Mouse (Mus musculus): ENCODE data around the gene Scoc. TPM values are rescaled to one million over a fixed set of nuclear protein-coding genes. Genes with fewer than 3 reads are reported as not detected.

The Scoc gene
- total RNA-seq, 2 experiments from 2014 or later = 36.4 to 41.2 TPM

- no peak for DNase-seq
- intact Hi-C loops (cut with DNase I; ENCODE audit: low total_unique reads) = loop anchor here (10.0 kb wide), 1 partner anchor 144 kb away; no protein-coding TSS in a partner anchor
Observed at GRCm38 (mm10) chr8:83408496-83408895, 49.7 kb downstream of the Scoc start.

- DNase-seq = no peak
- intact Hi-C loops (cut with DNase I; ENCODE audit: low total_unique reads) = loop anchor here (10.0 kb wide), 1 partner anchor 142 kb away; no protein-coding TSS in a partner anchor
Observed at GRCm38 (mm10) chr8:83406836-83407235, 51.4 kb downstream of the Scoc start.

GRCm38 (mm10) chr8:83405548-83405947 lies 52.6 kb downstream of the Scoc start:
- intact Hi-C loops (cut with DNase I; ENCODE audit: low total_unique reads) = loop anchor here (10.0 kb wide), 1 partner anchor 141 kb away; no protein-coding TSS in a partner anchor
- DNase-seq = no peak

GRCm38 (mm10) chr8:83397726-83398125 lies 60.5 kb downstream of the Scoc start:
- intact Hi-C loops (cut with DNase I; ENCODE audit: low total_unique reads) = no loop called here
- no peak for DNase-seq

- no peak for DNase-seq
- intact Hi-C loops (cut with DNase I; ENCODE audit: low total_unique reads) = no loop called here
Observed at GRCm38 (mm10) chr8:83396680-83397079, 61.5 kb downstream of the Scoc start.

GRCm38 (mm10) chr8:83394325-83394724 lies 63.9 kb downstream of the Scoc start:
- DNase-seq = no peak
- intact Hi-C loops (cut with DNase I; ENCODE audit: low total_unique reads) = no loop called here

- intact Hi-C loops (cut with DNase I; ENCODE audit: low total_unique reads) = no loop called here
- no peak for DNase-seq
Observed at GRCm38 (mm10) chr8:83392521-83392920, 65.7 kb downstream of the Scoc start.

GRCm38 (mm10) chr8:83390006-83390701 lies 68.0 kb downstream of the Scoc start:
- no peak for DNase-seq
- intact Hi-C loops (cut with DNase I; ENCODE audit: low total_unique reads) = no loop called here

- intact Hi-C loops (cut with DNase I; ENCODE audit: low total_unique reads) = no loop called here
- DNase-seq = peak; percentile 28
Observed at GRCm38 (mm10) chr8:83389316-83390005, 68.7 kb downstream of the Scoc start, which contains the start of gene Clgn. TSS of gene Clgn (plus strand) at chr8:83389867.

GRCm38 (mm10) chr8:83382850-83383249 lies 75.3 kb downstream of the Scoc start:
- intact Hi-C loops (cut with DNase I; ENCODE audit: low total_unique reads) = no loop called here
- DNase-seq = no peak

- intact Hi-C loops (cut with DNase I; ENCODE audit: low total_unique reads) = no loop called here
Observed at GRCm38 (mm10) chr8:83381016-83381415, 77.2 kb downstream of the Scoc start.

GRCm38 (mm10) chr8:83380141-83380540 lies 78.0 kb downstream of the Scoc start:
- intact Hi-C loops (cut with DNase I; ENCODE audit: low total_unique reads) = no loop called here
- DNase-seq = no peak

More at GRCm38 (mm10) chr8:83381016-83381415, 77.2 kb downstream of the Scoc start:
- no peak for DNase-seq

Other genes with a start within 250 kb of the Scoc start
- not detected for gene Ucp1, start 168.0 kb downstream of the Scoc start, total RNA-seq (2021)
- gene Elmod2, start 125.9 kb downstream of the Scoc start, total RNA-seq (2021) = 1 to 10 TPM; 7.1 to 8.0 TPM
- not detected for gene Mgat4d, start 109.9 kb downstream of the Scoc start, total RNA-seq (2021)
- gene Clgn, start 68.5 kb downstream of the Scoc start, total RNA-seq (2021) = not detected
- not detected for gene Olfr370, start 77.4 kb upstream of the Scoc start, total RNA-seq (2021)
- gene Ndufb7, start 108.3 kb upstream of the Scoc start, total RNA-seq (2021) = 100 to 1,000 TPM; 439 to 462 TPM
- 100 to 1,000 TPM; 474 to 504 TPM for gene Tecr, start 149.6 kb upstream of the Scoc start, total RNA-seq (2021)
- 1 to 10 TPM; 7.0 to 7.4 TPM for gene Dnajb1, start 149.8 kb upstream of the Scoc start, total RNA-seq (2021)
- gene Gipc1, start 194.3 kb upstream of the Scoc start, total RNA-seq (2021) = 10 to 100 TPM; 25.4 to 26.6 TPM
- under 1 TPM; 0.13 to 0.49 TPM for gene Ptger1, start 208.3 kb upstream of the Scoc start, total RNA-seq (2021)
- 10 to 100 TPM; 52.5 to 52.6 TPM for gene Pkn1, start 240.8 kb upstream of the Scoc start, total RNA-seq (2021)